Mouse (Mus musculus) layer of hippocampus, adult 8-10 months (tissue): ENCODE measurements around the gene Edc3. TPM values are rescaled to one million over a fixed set of nuclear protein-coding genes. Genes with fewer than 3 reads are reported as not detected.

Experiments used
- DNase-seq, 2 experiments: peaks; one replicate each; pipeline ENCODE4 v3.0.0; 2022; ENCODE audit warnings: low spot score in 2 of 2
- total RNA-seq, 4 experiments: library from RNA; stranded (reverse); gene quantifications; 2 replicates each; pipeline ENCODE4 v1.2.4; 2022

Edc3 gene
- total RNA-seq, 4 experiments from 2014 or later: 14.0 to 23.7 (median 14.6) TPM

- no peak for DNase-seq
Observed at GRCm38 (mm10) chr9:57760416-57761146, 52.2 kb downstream of the Edc3 start.

- DNase-seq: no peak
Observed at GRCm38 (mm10) chr9:57761563-57762551, 53.5 kb downstream of the Edc3 start.

- no peak for DNase-seq
Observed at GRCm38 (mm10) chr9:57762563-57762991, 54.2 kb downstream of the Edc3 start.

GRCm38 (mm10) chr9:57764147-57764973 is 56.0 kb downstream of the Edc3 start:
- peak; percentile 68 to 75 for DNase-seq

GRCm38 (mm10) chr9:57764974-57765363 is 56.6 kb downstream of the Edc3 start:
- peak; percentile 86 to 90 for DNase-seq

- DNase-seq: peak; percentile 69 to 72
Observed at GRCm38 (mm10) chr9:57765364-57766351, 57.3 kb downstream of the Edc3 start, which contains the start of gene Clk3. Gene Clk3, minus strand, starts transcription at chr9:57765860.

GRCm38 (mm10) chr9:57766431-57766830 is 58.1 kb downstream of the Edc3 start:
- no peak for DNase-seq

GRCm38 (mm10) chr9:57767231-57767630 is 58.9 kb downstream of the Edc3 start:
- DNase-seq: no peak

GRCm38 (mm10) chr9:57769539-57770069 is 61.3 kb downstream of the Edc3 start:
- DNase-seq: no peak

- no peak for DNase-seq
Observed at GRCm38 (mm10) chr9:57770214-57770613, 61.9 kb downstream of the Edc3 start.

- no peak for DNase-seq
Observed at GRCm38 (mm10) chr9:57770836-57771235, 62.5 kb downstream of the Edc3 start.

- DNase-seq: no peak
Observed at GRCm38 (mm10) chr9:57773754-57774153, 65.4 kb downstream of the Edc3 start.

- DNase-seq: no peak
Observed at GRCm38 (mm10) chr9:57774168-57774567, 65.8 kb downstream of the Edc3 start.

- DNase-seq: no peak
Observed at GRCm38 (mm10) chr9:57775026-57775425, 66.7 kb downstream of the Edc3 start.

- no peak for DNase-seq
Observed at GRCm38 (mm10) chr9:57775736-57776135, 67.4 kb downstream of the Edc3 start.

- DNase-seq: no peak
Observed at GRCm38 (mm10) chr9:57782656-57783055, 74.3 kb downstream of the Edc3 start.

GRCm38 (mm10) chr9:57789733-57790132 is 81.4 kb downstream of the Edc3 start:
- no peak for DNase-seq

- no peak for DNase-seq
Observed at GRCm38 (mm10) chr9:57797456-57797855, 89.1 kb downstream of the Edc3 start.

GRCm38 (mm10) chr9:57798725-57799253 is 90.4 kb downstream of the Edc3 start:
- no peak for DNase-seq
